Mouse (Mus musculus) MEL (cell line): ENCODE data around the gene Fxyd5. TPM values are rescaled to one million over a fixed set of nuclear protein-coding genes. Genes with fewer than 3 reads are reported as not detected.

Source experiments
- DNase-seq: peaks from one replicate; pipeline ENCODE4 v3.0.0; 2011; ENCODE audit warnings: low read depth, low spot score
- H3K27ac ChIP-seq: 2 replicates; pipeline ENCODE4 v1.5.1; 2012; ENCODE audit warnings: low read depth, mild to moderate bottlenecking, control low read depth, low read length, moderate library complexity; ENCODE audit not compliant: control insufficient read depth
- H3K27me3 ChIP-seq, 2 experiments: fragments of 150-350 bp in 1 of 2; sonication (generic) in 1 of 2; 2 replicates each; pipeline ENCODE4 v1.6.1; 2012; ENCODE audit warnings: low read length in 2 of 2, mild to moderate bottlenecking in 2 of 2, improper control_type of control experiment in 1 of 2, moderate library complexity in 1 of 2; ENCODE audit not compliant: insufficient read depth in 2 of 2, control insufficient read depth in 1 of 2
- H3K36me3 ChIP-seq, 2 experiments: 2 replicates each; pipeline ENCODE4 v1.6.1; 2012 to 2014; ENCODE audit warnings: low read length in 2 of 2, improper control_type of control experiment in 1 of 2, inconsistent platforms in 1 of 2, mild to moderate bottlenecking in 1 of 2; ENCODE audit not compliant: insufficient read depth in 2 of 2, control insufficient read depth in 1 of 2
- H3K4me1 ChIP-seq, 2 experiments: fragments of 150-350 bp in 1 of 2; sonication (generic) in 1 of 2; 2 replicates each; pipeline ENCODE4 v1.6.1; 2012; ENCODE audit warnings: low read length in 2 of 2, improper control_type of control experiment in 1 of 2, mild to moderate bottlenecking in 1 of 2; ENCODE audit not compliant: insufficient read depth in 2 of 2, control insufficient read depth in 1 of 2
- H3K4me3 ChIP-seq, 2 experiments: fragments of 150-350 bp in 1 of 2; sonication (generic) in 1 of 2; 2 replicates each; pipeline ENCODE4 v1.5.1; 2012; ENCODE audit warnings: low read depth in 2 of 2, low read length in 2 of 2, mild to moderate bottlenecking in 2 of 2, moderate library complexity in 2 of 2, control low read depth in 1 of 2, improper control_type of control experiment in 1 of 2; ENCODE audit not compliant: control insufficient read depth in 1 of 2, insufficient read depth in 1 of 2
- H3K79me2 ChIP-seq: 2 replicates; pipeline ENCODE4 v1.6.1; 2012; ENCODE audit warnings: mild to moderate bottlenecking, low read length, moderate library complexity; ENCODE audit not compliant: control insufficient read depth, poor library complexity, insufficient read depth
- H3K9ac ChIP-seq: 2 replicates; pipeline ENCODE4 v1.6.1; 2012; ENCODE audit warnings: low read depth, mild to moderate bottlenecking, control low read depth, low read length, moderate library complexity; ENCODE audit not compliant: control insufficient read depth, poor library complexity, severe bottlenecking
- H3K9me3 ChIP-seq: fragments of 150-350 bp; sonication (generic); replicated peaks from 2 replicates; pipeline ENCODE4 v1.6.1; 2012; ENCODE audit warnings: mild to moderate bottlenecking, low read length, improper control_type of control experiment, moderate library complexity; ENCODE audit not compliant: insufficient read depth
- BHLHE40 ChIP-seq: IDR thresholded peaks from 2 replicates; pipeline ENCODE4 v1.6.1; 2012; ENCODE audit warnings: low read depth, mild to moderate bottlenecking, inconsistent platforms, low read length, improper control_type of control experiment, borderline replicate concordance
- CHD2 ChIP-seq: IDR thresholded peaks from 2 replicates; pipeline ENCODE4 v1.6.1; 2011; ENCODE audit warnings: low read length, improper control_type of control experiment
- CTCF ChIP-seq, 3 experiments: IDR thresholded peaks in 2 of 3; conservative IDR thresholded peaks in 1 of 3; 2 replicates each; pipeline ENCODE4 v1.5.1; 2011 to 2012; ENCODE audit warnings: low read length in 3 of 3, low read depth in 2 of 3, mild to moderate bottlenecking in 2 of 3, improper control_type of control experiment in 1 of 3, inconsistent platforms in 1 of 3, mixed read lengths in 1 of 3, moderate library complexity in 1 of 3; ENCODE audit not compliant: control insufficient read depth in 1 of 3, insufficient read depth in 1 of 3, poor library complexity in 1 of 3, severe bottlenecking in 1 of 3
- E2F4 ChIP-seq: IDR thresholded peaks from 2 replicates; pipeline ENCODE4 v1.6.1; 2011; ENCODE audit warnings: low read depth, low read length, improper control_type of control experiment, borderline replicate concordance
- EP300 ChIP-seq, 2 experiments: IDR thresholded peaks; 2 replicates each; pipeline ENCODE4 v1.6.1; 2011; ENCODE audit warnings: improper control_type of control experiment in 2 of 2, low read length in 2 of 2, low read depth in 1 of 2, mild to moderate bottlenecking in 1 of 2
- GATA1 ChIP-seq: IDR thresholded peaks from 2 replicates; pipeline ENCODE4 v1.6.1; 2011; ENCODE audit warnings: low read depth, low read length, improper control_type of control experiment
- MAX ChIP-seq: IDR thresholded peaks from 2 replicates; pipeline ENCODE4 v1.6.1; 2011; ENCODE audit warnings: low read length, improper control_type of control experiment
- MAZ ChIP-seq: IDR thresholded peaks from 2 replicates; pipeline ENCODE4 v1.6.1; 2012; ENCODE audit warnings: low read depth, mild to moderate bottlenecking, inconsistent platforms, low read length, improper control_type of control experiment
- MXI1 ChIP-seq: IDR thresholded peaks from 2 replicates; pipeline ENCODE4 v1.6.1; 2011; ENCODE audit warnings: mild to moderate bottlenecking, low read depth, low read length, improper control_type of control experiment
- MYB ChIP-seq: IDR thresholded peaks from 2 replicates; pipeline ENCODE4 v1.6.1; 2011; ENCODE audit warnings: mild to moderate bottlenecking, low read depth, low read length, improper control_type of control experiment
- NELFE ChIP-seq: IDR thresholded peaks from 2 replicates; pipeline ENCODE4 v1.6.1; 2011; ENCODE audit warnings: low read depth, low read length, improper control_type of control experiment
- NRF1 ChIP-seq: IDR thresholded peaks from 2 replicates; pipeline ENCODE4 v1.6.1; 2014; ENCODE audit warnings: low read depth, mild to moderate bottlenecking, inconsistent platforms, low read length, improper control_type of control experiment, moderate library complexity; ENCODE audit not compliant: poor library complexity, insufficient read depth, severe bottlenecking
- RAD21 ChIP-seq: IDR thresholded peaks from 2 replicates; pipeline ENCODE4 v1.6.1; 2011; ENCODE audit warnings: mild to moderate bottlenecking, low read depth, low read length, improper control_type of control experiment
- RCOR1 ChIP-seq: IDR thresholded peaks from 2 replicates; pipeline ENCODE4 v1.6.1; 2012; ENCODE audit warnings: low read depth, mild to moderate bottlenecking, inconsistent platforms, low read length, improper control_type of control experiment
- SIN3A ChIP-seq: IDR thresholded peaks from 2 replicates; pipeline ENCODE4 v1.6.1; 2012; ENCODE audit warnings: low read length, improper control_type of control experiment, inconsistent platforms
- SMC3 ChIP-seq: IDR thresholded peaks from 2 replicates; pipeline ENCODE4 v1.6.1; 2011; ENCODE audit warnings: low read depth, low read length, improper control_type of control experiment
- TBP ChIP-seq: IDR thresholded peaks from 2 replicates; pipeline ENCODE4 v1.8.0; 2011; ENCODE audit warnings: low read depth, low read length, improper control_type of control experiment
- TCF12 ChIP-seq: IDR thresholded peaks from 2 replicates; pipeline ENCODE4 v1.6.1; 2014; ENCODE audit warnings: low read depth, mild to moderate bottlenecking, inconsistent platforms, low read length, improper control_type of control experiment, moderate library complexity
- UBTF ChIP-seq: IDR thresholded peaks from 2 replicates; pipeline ENCODE4 v1.6.1; 2012; ENCODE audit warnings: low read depth, mild to moderate bottlenecking, inconsistent platforms, low read length, improper control_type of control experiment, moderate library complexity, borderline replicate concordance; ENCODE audit not compliant: insufficient read depth
- USF1 ChIP-seq: IDR thresholded peaks from 2 replicates; pipeline ENCODE4 v1.6.1; 2014; ENCODE audit warnings: low read depth, mild to moderate bottlenecking, inconsistent platforms, low read length, improper control_type of control experiment, moderate library complexity
- USF2 ChIP-seq, 2 experiments: IDR thresholded peaks; 2 replicates each; pipeline ENCODE4 v1.6.1; 2011 to 2012; ENCODE audit warnings: improper control_type of control experiment in 2 of 2, low read length in 2 of 2, borderline replicate concordance in 1 of 2, inconsistent platforms in 1 of 2, low read depth in 1 of 2, mild to moderate bottlenecking in 1 of 2; ENCODE audit not compliant: insufficient read depth in 1 of 2
- ZC3H11A ChIP-seq: IDR thresholded peaks from 2 replicates; pipeline ENCODE4 v1.6.1; 2012; ENCODE audit warnings: low read depth, mild to moderate bottlenecking, inconsistent platforms, low read length, improper control_type of control experiment
- polyA plus RNA-seq, 2 experiments: library from polyadenylated mRNA; stranded (reverse) in 1 of 2; unstranded in 1 of 2; fragments of >175 nt in 1 of 2; fragments of >200 nt in 1 of 2; gene quantifications; 2 replicates each; pipeline versions ENCODE4 v1.2.1 to v1.2.4; 2012; ENCODE audit warnings: low replicate concordance in 2 of 2, low read depth in 1 of 2; ENCODE audit not compliant: insufficient read length in 2 of 2, insufficient read depth in 1 of 2, missing spikeins in 1 of 2
- total RNA-seq: library from RNA; depleted of rRNA; stranded (reverse); fragments of 300-350 nt; gene quantifications from 2 replicates; pipeline ENCODE4 v1.2.3, GENCODE M21; 2012

Fxyd5 gene
- total and polyA plus RNA-seq, 3 experiments: 39.4 to 57.5 TPM; not detected in 1

- Histone ChIP-seq H3K27me3 (no peaks in the 10 kb centered on the region; a peak in 2 of 4 replicates), H3K4me1 (peaks cover 0 to 4% of the 10 kb centered on the region in 2 experiments; a peak in 2 of 4 replicates), H3K9ac (no peak overlapping the region), H3K9me3 (no peaks in the 10 kb centered on the region), H3K4me3 (no peak overlapping the region), H3K79me2 (no peaks in the 10 kb centered on the region), H3K36me3 (no peaks in the 10 kb centered on the region), H3K27ac (no peak overlapping the region)
- peak; percentile 20 for DNase-seq
- TF ChIP-seq E2F4 (no peak), USF1 (no peak), NRF1 (no peak), SIN3A (no peak), MAX (no peak), CHD2 (no peak), USF2 (IDR thresholded peaks at IDR 0.05; ENCODE audit: borderline replicate concordance in 1 of 2, insufficient read depth in 1 of 2, low read depth in 1 of 2, low read length in 2 of 2) (no peak), ZC3H11A (no peak), MXI1 (no peak), MYB (no peak), EP300 (IDR thresholded peaks at IDR 0.05; ENCODE audit: low read depth in 1 of 2, low read length in 2 of 2) (no peak), CTCF (IDR thresholded peaks at IDR 0.05 in 2 of 3, conservative IDR thresholded peaks at IDR 0.05 in 1 of 3; ENCODE audit: control insufficient read depth in 1 of 3, insufficient read depth in 1 of 3, low read depth in 2 of 3, low read length in 3 of 3, poor library complexity in 1 of 3, severe bottlenecking in 1 of 3) (no peak), MAZ (no peak), TBP (no peak), RAD21 (no peak), SMC3 (no peak), BHLHE40 (no peak)
- TF ChIP-seq, all 39 proteins: peak for 0
These were observed 13.7 kb downstream of the Fxyd5 start for GRCm38 (mm10) chr7:31028609-31029008.

DNA sequence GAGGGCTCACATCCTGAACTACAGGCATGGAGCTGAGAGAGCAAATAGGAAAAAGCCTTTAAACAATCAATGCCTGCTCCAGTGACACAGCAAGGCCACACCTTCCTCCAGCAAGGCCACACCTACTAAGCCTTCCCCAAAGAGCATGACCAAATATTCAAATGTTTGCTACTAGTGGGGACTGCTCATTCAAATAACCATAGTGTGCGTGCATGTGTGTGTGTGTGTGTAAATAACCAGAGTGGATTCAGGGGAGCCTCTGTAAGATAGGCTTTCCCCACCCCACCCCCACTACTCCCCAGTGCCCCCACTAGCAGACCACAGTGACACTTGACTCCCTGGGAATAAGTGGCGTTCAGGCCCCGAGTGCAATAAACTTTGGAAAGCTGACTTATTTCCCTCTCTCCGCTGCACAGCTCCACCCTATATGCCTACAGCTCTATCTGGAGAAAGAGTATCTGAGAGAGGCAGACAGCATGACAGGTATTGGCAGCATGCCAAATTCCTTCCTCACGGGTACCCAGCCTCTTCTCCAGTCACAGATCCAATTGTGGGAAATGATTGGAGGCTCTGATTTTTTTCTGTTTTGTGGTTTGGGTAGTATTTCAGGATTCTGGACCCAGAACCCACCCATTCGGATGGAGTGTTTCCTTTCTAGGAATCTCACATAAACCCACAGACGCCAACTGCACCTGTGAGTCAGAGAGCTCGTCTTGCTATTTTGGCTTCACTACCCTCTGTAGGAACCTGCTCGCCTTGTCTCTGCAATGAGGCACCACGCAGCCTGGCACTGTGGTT, 25.0 kb downstream of the Fxyd5 start:
- Histone ChIP-seq H3K9ac (no peak overlapping the region), H3K36me3 (no peaks in the 10 kb centered on the region; a peak in 1 of 4 replicates), H3K4me3 (no peak overlapping the region), H3K4me1 (peaks cover 0 to 7% of the 10 kb centered on the region in 2 experiments; a peak in 2 of 4 replicates), H3K27me3 (no peaks in the 10 kb centered on the region; a peak in 1 of 4 replicates), H3K79me2 (no peaks in the 10 kb centered on the region), H3K9me3 (no peaks in the 10 kb centered on the region), H3K27ac (no peak overlapping the region)
- DNase-seq: peak; percentile 73
- TF ChIP-seq RCOR1 (peak; percentile 85), CTCF (IDR thresholded peaks at IDR 0.05 in 2 of 3, conservative IDR thresholded peaks at IDR 0.05 in 1 of 3; ENCODE audit: control insufficient read depth in 1 of 3, insufficient read depth in 1 of 3, low read depth in 2 of 3, low read length in 3 of 3, poor library complexity in 1 of 3, severe bottlenecking in 1 of 3) (no peak), UBTF (no peak), MXI1 (0 out of 2 replicates have a peak, but pooled peaks have one; percentile 17), USF2 (IDR thresholded peaks at IDR 0.05; ENCODE audit: borderline replicate concordance in 1 of 2, insufficient read depth in 1 of 2, low read depth in 1 of 2, low read length in 2 of 2) (no peak), TCF12 (0 out of 2 replicates have a peak, but pooled peaks have one; percentile 27), NELFE (no peak), EP300 (IDR thresholded peaks at IDR 0.05; ENCODE audit: low read depth in 1 of 2, low read length in 2 of 2) (peak; percentile 48 to 64), GATA1 (peak; percentile 41)
